Mouse (Mus musculus): Measurements from ENCODE around the gene Calcoco1.

DNA sequence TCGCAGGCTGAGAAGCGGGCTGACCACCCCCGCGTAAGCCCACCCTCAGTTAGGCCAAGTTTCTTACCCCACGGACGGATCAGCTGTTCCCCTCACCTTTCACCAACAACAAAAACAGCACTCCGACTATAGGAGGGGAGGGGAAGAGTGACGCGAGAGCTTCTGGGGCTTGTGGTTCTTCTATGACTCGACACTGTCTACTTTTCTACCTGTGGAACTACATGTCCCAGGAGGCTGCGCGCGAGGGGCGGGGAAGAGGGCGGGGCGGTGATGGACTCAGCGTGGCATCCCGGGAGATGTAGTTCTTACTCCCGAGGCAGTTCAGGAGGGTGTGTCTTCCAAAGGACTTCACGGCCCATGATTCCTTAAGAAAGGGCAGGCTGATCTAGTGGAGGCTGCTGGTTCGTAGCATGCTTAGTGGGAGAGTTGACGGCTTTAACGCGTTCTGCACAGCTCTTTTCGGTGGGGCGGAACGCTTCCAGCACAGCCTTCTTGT lies at the start of gene Calcoco1:
- no peak for TF ChIP-seq POLR2A (IDR thresholded peaks at IDR 0.05; ENCODE audit: low read depth, low read length)
- no peak for TF ChIP-seq CTCF (conservative IDR thresholded peaks at IDR 0.05; ENCODE audit: insufficient read depth, insufficient read length, low read depth, low read length)

All from kidney, adult 2 months (tissue).